Mouse (Mus musculus): ENCODE data around the gene C1s1.

DNA sequence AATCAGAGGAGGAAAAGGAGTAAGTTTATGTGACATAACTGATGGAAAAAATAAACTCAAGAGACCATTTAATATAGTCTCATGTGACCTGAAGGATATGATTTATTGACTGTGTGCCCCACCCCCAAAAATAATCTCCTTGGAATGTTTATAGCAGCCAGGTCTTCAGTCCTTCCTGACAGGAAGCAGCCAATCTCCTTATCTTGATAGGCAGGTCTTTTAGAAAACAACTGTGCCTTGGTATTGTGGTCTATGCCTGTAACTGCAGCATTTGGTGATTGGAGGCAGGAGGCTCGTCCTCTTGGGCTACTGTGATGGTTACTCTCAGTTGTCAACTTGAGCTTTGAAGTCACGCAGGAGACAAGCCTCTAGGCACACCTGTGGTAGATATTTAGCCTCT lies 54.6 kb downstream of the C1s1 start:
- TF ChIP-seq CTCF (IDR thresholded peaks at IDR 0.05; ENCODE audit: low read depth) = no peak
- TF ChIP-seq EP300 (IDR thresholded peaks at IDR 0.05; ENCODE audit: low read depth) = no peak

All from heart, postnatal 0 days (tissue).